Mouse (Mus musculus): ENCODE measurements around the gene Il33. TPM values are rescaled to one million over a fixed set of nuclear protein-coding genes. Genes with fewer than 3 reads are reported as not detected.

Il33 gene
- polyA plus RNA-seq (2015; fragmentation: Nextera tagmentation; extraction: Ambion mirVana) = 15.4 and 16.4 TPM in 2 replicates

GRCm38 (mm10) chr19:29924638-29925258, at the start of gene Il33:
Gene Il33, plus strand, starts transcription at chr19:29925114.
- Histone ChIP-seq H3K27me3 (replicated peaks; ENCODE audit: control insufficient read depth, insufficient read depth, low read length) (no peaks in the 10 kb centered on the region), H3K4me2 (replicated peaks; ENCODE audit: low read depth) (peak within 1 kb of the TSS; percentile 21), H3K9ac (ENCODE audit: low read depth, low read length) (no peak within 1 kb of the TSS), H3K27ac (ENCODE audit: low read depth, low read length) (no peak within 1 kb of the TSS), H3K4me3 (ENCODE audit: low read depth, low read length) (peak within 1 kb of the TSS; percentile 14; the same call in 1 of the 2 replicates), H3K36me3 (ENCODE audit: control insufficient read depth, insufficient read depth) (no peaks in the 10 kb centered on the region), H3K4me1 (replicated peaks; ENCODE audit: control insufficient read depth, insufficient read depth, low read length) (0 out of 2 replicates have a peak, but pooled peaks cover 4% of the 10 kb centered on the region), H3K9me3 (ENCODE audit: control insufficient read depth) (no peaks in the 10 kb centered on the region)
- TF ChIP-seq CTCF (IDR thresholded peaks at IDR 0.05; ENCODE audit: low read depth) = no peak
- ATAC-seq = no peak
- 33% methylated on average over 10 of the region's 10 CpGs for WGBS

- no peak for ATAC-seq
- no peak overlapping the region for H3K9ac ChIP-seq (ENCODE audit: low read depth, low read length)
- no peak overlapping the region for H3K4me3 ChIP-seq (ENCODE audit: low read depth, low read length)
- no peak overlapping the region for H3K27ac ChIP-seq (ENCODE audit: low read depth, low read length)
- no peaks in the 10 kb centered on the region for H3K27me3 ChIP-seq (replicated peaks; ENCODE audit: control insufficient read depth, insufficient read depth, low read length)
- no peak overlapping the region for H3K4me2 ChIP-seq (replicated peaks; ENCODE audit: low read depth)
- 58% methylated on average over 10 of the region's 10 CpGs for WGBS
- TF ChIP-seq CTCF (IDR thresholded peaks at IDR 0.05; ENCODE audit: low read depth) = no peak
- no peaks in the 10 kb centered on the region for H3K4me1 ChIP-seq (replicated peaks; ENCODE audit: control insufficient read depth, insufficient read depth, low read length)
- H3K9me3 ChIP-seq (ENCODE audit: control insufficient read depth) = no peaks in the 10 kb centered on the region
- no peaks in the 10 kb centered on the region for H3K36me3 ChIP-seq (ENCODE audit: control insufficient read depth, insufficient read depth)
Observed at GRCm38 (mm10) chr19:29877422-29878291, 47.3 kb upstream of the Il33 start.

DNA sequence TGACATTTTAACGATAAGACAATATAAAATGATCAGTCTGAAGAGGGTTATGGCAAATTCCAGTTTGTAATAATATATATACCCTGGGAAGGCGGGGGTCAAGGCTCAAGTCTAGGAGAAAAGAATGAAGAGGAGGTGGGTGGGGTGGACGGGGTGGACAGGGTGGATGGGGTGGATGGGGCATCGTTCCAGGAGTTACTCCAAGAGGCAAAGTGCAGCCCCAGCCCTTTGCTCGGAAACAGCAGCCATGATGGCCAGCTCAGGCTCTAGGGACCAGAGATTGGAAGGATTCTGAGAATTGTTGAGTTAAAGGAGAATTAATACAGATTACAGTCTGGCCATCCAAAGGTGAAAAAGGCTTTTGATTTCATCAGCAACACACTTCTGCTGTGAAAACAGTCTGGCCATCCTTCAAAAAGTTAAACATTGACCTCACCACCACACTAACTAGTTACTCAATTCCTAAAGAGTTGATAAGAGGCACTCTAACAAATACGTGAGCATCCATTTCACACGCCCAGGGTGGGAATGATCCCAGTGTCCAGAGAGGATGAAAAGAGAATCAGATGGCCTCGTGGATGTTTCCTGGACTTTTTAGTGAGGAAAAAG, 45.9 kb upstream of the Il33 start:
- Histone ChIP-seq H3K9ac (ENCODE audit: low read depth, low read length) (no peak overlapping the region), H3K9me3 (ENCODE audit: control insufficient read depth) (no peaks in the 10 kb centered on the region), H3K4me2 (replicated peaks; ENCODE audit: low read depth) (no peak overlapping the region), H3K27me3 (replicated peaks; ENCODE audit: control insufficient read depth, insufficient read depth, low read length) (no peaks in the 10 kb centered on the region), H3K27ac (ENCODE audit: low read depth, low read length) (no peak overlapping the region), H3K36me3 (ENCODE audit: control insufficient read depth, insufficient read depth) (no peaks in the 10 kb centered on the region), H3K4me1 (replicated peaks; ENCODE audit: control insufficient read depth, insufficient read depth, low read length) (no peaks in the 10 kb centered on the region), H3K4me3 (ENCODE audit: low read depth, low read length) (no peak overlapping the region)
- no peak for TF ChIP-seq CTCF (IDR thresholded peaks at IDR 0.05; ENCODE audit: low read depth)
- WGBS = 50% methylated on average over 8 of the region's 8 CpGs
- ATAC-seq = peak; percentile 28; the same call in 1 of the 2 replicates

- Histone ChIP-seq H3K27me3 (replicated peaks; ENCODE audit: control insufficient read depth, insufficient read depth, low read length) (no peaks in the 10 kb centered on the region), H3K4me1 (replicated peaks; ENCODE audit: control insufficient read depth, insufficient read depth, low read length) (no peaks in the 10 kb centered on the region), H3K4me3 (ENCODE audit: low read depth, low read length) (no peak overlapping the region), H3K9ac (ENCODE audit: low read depth, low read length) (no peak overlapping the region), H3K4me2 (replicated peaks; ENCODE audit: low read depth) (no peak overlapping the region), H3K36me3 (ENCODE audit: control insufficient read depth, insufficient read depth) (no peaks in the 10 kb centered on the region), H3K9me3 (ENCODE audit: control insufficient read depth) (no peaks in the 10 kb centered on the region), H3K27ac (ENCODE audit: low read depth, low read length) (no peak overlapping the region)
- TF ChIP-seq CTCF (IDR thresholded peaks at IDR 0.05; ENCODE audit: low read depth) = no peak
- ATAC-seq = no peak
- WGBS = 87% methylated on average over 4 of the region's 4 CpGs
Observed at GRCm38 (mm10) chr19:29880918-29881317, 44.0 kb upstream of the Il33 start.

GRCm38 (mm10) chr19:29882696-29883095, 42.2 kb upstream of the Il33 start:
- Histone ChIP-seq H3K36me3 (ENCODE audit: control insufficient read depth, insufficient read depth) (no peaks in the 10 kb centered on the region), H3K27me3 (replicated peaks; ENCODE audit: control insufficient read depth, insufficient read depth, low read length) (no peaks in the 10 kb centered on the region), H3K4me3 (ENCODE audit: low read depth, low read length) (no peak overlapping the region), H3K4me1 (replicated peaks; ENCODE audit: control insufficient read depth, insufficient read depth, low read length) (no peaks in the 10 kb centered on the region), H3K27ac (ENCODE audit: low read depth, low read length) (no peak overlapping the region), H3K9ac (ENCODE audit: low read depth, low read length) (no peak overlapping the region), H3K4me2 (replicated peaks; ENCODE audit: low read depth) (no peak overlapping the region), H3K9me3 (ENCODE audit: control insufficient read depth) (no peaks in the 10 kb centered on the region)
- no peak for TF ChIP-seq CTCF (IDR thresholded peaks at IDR 0.05; ENCODE audit: low read depth)
- 71% methylated on average over 3 of the region's 3 CpGs for WGBS
- ATAC-seq = no peak

GRCm38 (mm10) chr19:29885548-29885947, 39.4 kb upstream of the Il33 start:
- TF ChIP-seq CTCF (IDR thresholded peaks at IDR 0.05; ENCODE audit: low read depth) = no peak
- H3K27ac ChIP-seq (ENCODE audit: low read depth, low read length) = no peak overlapping the region
- no peak overlapping the region for H3K4me2 ChIP-seq (replicated peaks; ENCODE audit: low read depth)
- no peaks in the 10 kb centered on the region for H3K9me3 ChIP-seq (ENCODE audit: control insufficient read depth)
- H3K9ac ChIP-seq (ENCODE audit: low read depth, low read length) = no peak overlapping the region
- no peaks in the 10 kb centered on the region for H3K27me3 ChIP-seq (replicated peaks; ENCODE audit: control insufficient read depth, insufficient read depth, low read length)
- H3K4me1 ChIP-seq (replicated peaks; ENCODE audit: control insufficient read depth, insufficient read depth, low read length) = no peaks in the 10 kb centered on the region
- no peak overlapping the region for H3K4me3 ChIP-seq (ENCODE audit: low read depth, low read length)
- 82% methylated on average over 6 of the region's 6 CpGs for WGBS
- no peaks in the 10 kb centered on the region for H3K36me3 ChIP-seq (ENCODE audit: control insufficient read depth, insufficient read depth)
- no peak for ATAC-seq

Data from intestine, postnatal 0 days (tissue).